Mouse (Mus musculus) MEL (cell line): ENCODE measurements around the gene Fus. TPM values are rescaled to one million over a fixed set of nuclear protein-coding genes. Genes with fewer than 3 reads are reported as not detected.

Source experiments
- DNase-seq: peaks from one replicate; pipeline ENCODE4 v3.0.0; 2011; ENCODE audit warnings: low read depth, low spot score
- H3K27ac ChIP-seq: 2 replicates; pipeline ENCODE4 v1.5.1; 2012; ENCODE audit warnings: low read depth, mild to moderate bottlenecking, control low read depth, low read length, moderate library complexity; ENCODE audit not compliant: control insufficient read depth
- H3K27me3 ChIP-seq, 2 experiments: fragments of 150-350 bp in 1 of 2; sonication (generic) in 1 of 2; 2 replicates each; pipeline ENCODE4 v1.6.1; 2012; ENCODE audit warnings: low read length in 2 of 2, mild to moderate bottlenecking in 2 of 2, improper control_type of control experiment in 1 of 2, moderate library complexity in 1 of 2; ENCODE audit not compliant: insufficient read depth in 2 of 2, control insufficient read depth in 1 of 2
- H3K36me3 ChIP-seq, 2 experiments: 2 replicates each; pipeline ENCODE4 v1.6.1; 2012 to 2014; ENCODE audit warnings: low read length in 2 of 2, improper control_type of control experiment in 1 of 2, inconsistent platforms in 1 of 2, mild to moderate bottlenecking in 1 of 2; ENCODE audit not compliant: insufficient read depth in 2 of 2, control insufficient read depth in 1 of 2
- H3K4me1 ChIP-seq, 2 experiments: fragments of 150-350 bp in 1 of 2; sonication (generic) in 1 of 2; 2 replicates each; pipeline ENCODE4 v1.6.1; 2012; ENCODE audit warnings: low read length in 2 of 2, improper control_type of control experiment in 1 of 2, mild to moderate bottlenecking in 1 of 2; ENCODE audit not compliant: insufficient read depth in 2 of 2, control insufficient read depth in 1 of 2
- H3K4me3 ChIP-seq, 2 experiments: fragments of 150-350 bp in 1 of 2; sonication (generic) in 1 of 2; 2 replicates each; pipeline ENCODE4 v1.5.1; 2012; ENCODE audit warnings: low read depth in 2 of 2, low read length in 2 of 2, mild to moderate bottlenecking in 2 of 2, moderate library complexity in 2 of 2, control low read depth in 1 of 2, improper control_type of control experiment in 1 of 2; ENCODE audit not compliant: control insufficient read depth in 1 of 2, insufficient read depth in 1 of 2
- H3K79me2 ChIP-seq: 2 replicates; pipeline ENCODE4 v1.6.1; 2012; ENCODE audit warnings: mild to moderate bottlenecking, low read length, moderate library complexity; ENCODE audit not compliant: control insufficient read depth, poor library complexity, insufficient read depth
- H3K9ac ChIP-seq: 2 replicates; pipeline ENCODE4 v1.6.1; 2012; ENCODE audit warnings: low read depth, mild to moderate bottlenecking, control low read depth, low read length, moderate library complexity; ENCODE audit not compliant: control insufficient read depth, poor library complexity, severe bottlenecking
- H3K9me3 ChIP-seq: fragments of 150-350 bp; sonication (generic); replicated peaks from 2 replicates; pipeline ENCODE4 v1.6.1; 2012; ENCODE audit warnings: mild to moderate bottlenecking, low read length, improper control_type of control experiment, moderate library complexity; ENCODE audit not compliant: insufficient read depth
- BHLHE40 ChIP-seq: IDR thresholded peaks from 2 replicates; pipeline ENCODE4 v1.6.1; 2012; ENCODE audit warnings: low read depth, mild to moderate bottlenecking, inconsistent platforms, low read length, improper control_type of control experiment, borderline replicate concordance
- CHD2 ChIP-seq: IDR thresholded peaks from 2 replicates; pipeline ENCODE4 v1.6.1; 2011; ENCODE audit warnings: low read length, improper control_type of control experiment
- CTCF ChIP-seq, 3 experiments: IDR thresholded peaks in 2 of 3; conservative IDR thresholded peaks in 1 of 3; 2 replicates each; pipeline ENCODE4 v1.5.1; 2011 to 2012; ENCODE audit warnings: low read length in 3 of 3, low read depth in 2 of 3, mild to moderate bottlenecking in 2 of 3, improper control_type of control experiment in 1 of 3, inconsistent platforms in 1 of 3, mixed read lengths in 1 of 3, moderate library complexity in 1 of 3; ENCODE audit not compliant: control insufficient read depth in 1 of 3, insufficient read depth in 1 of 3, poor library complexity in 1 of 3, severe bottlenecking in 1 of 3
- E2F4 ChIP-seq: IDR thresholded peaks from 2 replicates; pipeline ENCODE4 v1.6.1; 2011; ENCODE audit warnings: low read depth, low read length, improper control_type of control experiment, borderline replicate concordance
- ELF1 ChIP-seq: IDR thresholded peaks from 2 replicates; pipeline ENCODE4 v1.6.1; 2014; ENCODE audit warnings: low read depth, mild to moderate bottlenecking, inconsistent platforms, low read length, improper control_type of control experiment, moderate library complexity
- ETS1 ChIP-seq: IDR thresholded peaks from 2 replicates; pipeline ENCODE4 v1.6.1; 2012; ENCODE audit warnings: low read depth, mild to moderate bottlenecking, inconsistent platforms, low read length, improper control_type of control experiment, moderate library complexity
- GABPA ChIP-seq: IDR thresholded peaks from 2 replicates; pipeline ENCODE4 v1.6.1; 2012; ENCODE audit warnings: low read depth, mild to moderate bottlenecking, inconsistent platforms, low read length, improper control_type of control experiment, moderate library complexity
- JUND ChIP-seq: IDR thresholded peaks from 2 replicates; pipeline ENCODE4 v1.6.1; 2011; ENCODE audit warnings: low read depth, mild to moderate bottlenecking, improper control_type of control experiment, low read length
- KAT2A ChIP-seq: conservative IDR thresholded peaks from 2 replicates; pipeline ENCODE4 v1.6.1; 2012; ENCODE audit warnings: low read depth, low read length, improper control_type of control experiment, inconsistent platforms
- MAFK ChIP-seq: IDR thresholded peaks from 2 replicates; pipeline ENCODE4 v1.6.1; 2011; ENCODE audit warnings: low read depth, mild to moderate bottlenecking, low read length, improper control_type of control experiment, borderline replicate concordance
- MAX ChIP-seq: IDR thresholded peaks from 2 replicates; pipeline ENCODE4 v1.6.1; 2011; ENCODE audit warnings: low read length, improper control_type of control experiment
- MAZ ChIP-seq: IDR thresholded peaks from 2 replicates; pipeline ENCODE4 v1.6.1; 2012; ENCODE audit warnings: low read depth, mild to moderate bottlenecking, inconsistent platforms, low read length, improper control_type of control experiment
- MEF2A ChIP-seq: IDR thresholded peaks from 2 replicates; pipeline ENCODE4 v1.6.1; 2014; ENCODE audit warnings: low read depth, mild to moderate bottlenecking, inconsistent platforms, low read length, improper control_type of control experiment; ENCODE audit not compliant: poor library complexity, insufficient replicate concordance, severe bottlenecking; ENCODE audit errors: extremely low read depth
- MXI1 ChIP-seq: IDR thresholded peaks from 2 replicates; pipeline ENCODE4 v1.6.1; 2011; ENCODE audit warnings: mild to moderate bottlenecking, low read depth, low read length, improper control_type of control experiment
- MYB ChIP-seq: IDR thresholded peaks from 2 replicates; pipeline ENCODE4 v1.6.1; 2011; ENCODE audit warnings: mild to moderate bottlenecking, low read depth, low read length, improper control_type of control experiment
- NRF1 ChIP-seq: IDR thresholded peaks from 2 replicates; pipeline ENCODE4 v1.6.1; 2014; ENCODE audit warnings: low read depth, mild to moderate bottlenecking, inconsistent platforms, low read length, improper control_type of control experiment, moderate library complexity; ENCODE audit not compliant: poor library complexity, insufficient read depth, severe bottlenecking
- POLR2A ChIP-seq, 2 experiments: IDR thresholded peaks; 2 replicates each; pipeline ENCODE4 v1.6.1; 2011 to 2012; ENCODE audit warnings: low read length in 2 of 2, mild to moderate bottlenecking in 2 of 2, control low read depth in 1 of 2, improper control_type of control experiment in 1 of 2, low read depth in 1 of 2, moderate library complexity in 1 of 2; ENCODE audit not compliant: control insufficient read depth in 1 of 2, insufficient read depth in 1 of 2, poor library complexity in 1 of 2
- RAD21 ChIP-seq: IDR thresholded peaks from 2 replicates; pipeline ENCODE4 v1.6.1; 2011; ENCODE audit warnings: mild to moderate bottlenecking, low read depth, low read length, improper control_type of control experiment
- RCOR1 ChIP-seq: IDR thresholded peaks from 2 replicates; pipeline ENCODE4 v1.6.1; 2012; ENCODE audit warnings: low read depth, mild to moderate bottlenecking, inconsistent platforms, low read length, improper control_type of control experiment
- SMC3 ChIP-seq: IDR thresholded peaks from 2 replicates; pipeline ENCODE4 v1.6.1; 2011; ENCODE audit warnings: low read depth, low read length, improper control_type of control experiment
- TAL1 ChIP-seq: IDR thresholded peaks from 2 replicates; pipeline ENCODE4 v1.6.1; 2012; ENCODE audit warnings: mild to moderate bottlenecking, inconsistent platforms, low read length, moderate library complexity, mixed read lengths
- TBP ChIP-seq: IDR thresholded peaks from 2 replicates; pipeline ENCODE4 v1.8.0; 2011; ENCODE audit warnings: low read depth, low read length, improper control_type of control experiment
- TCF12 ChIP-seq: IDR thresholded peaks from 2 replicates; pipeline ENCODE4 v1.6.1; 2014; ENCODE audit warnings: low read depth, mild to moderate bottlenecking, inconsistent platforms, low read length, improper control_type of control experiment, moderate library complexity
- USF1 ChIP-seq: IDR thresholded peaks from 2 replicates; pipeline ENCODE4 v1.6.1; 2014; ENCODE audit warnings: low read depth, mild to moderate bottlenecking, inconsistent platforms, low read length, improper control_type of control experiment, moderate library complexity
- ZNF384 ChIP-seq: IDR thresholded peaks from 2 replicates; pipeline ENCODE4 v1.6.1; 2012; ENCODE audit warnings: low read depth, mild to moderate bottlenecking, inconsistent platforms, low read length, improper control_type of control experiment
- polyA plus RNA-seq, 2 experiments: library from polyadenylated mRNA; stranded (reverse) in 1 of 2; unstranded in 1 of 2; fragments of >175 nt in 1 of 2; fragments of >200 nt in 1 of 2; gene quantifications; 2 replicates each; pipeline versions ENCODE4 v1.2.1 to v1.2.4; 2012; ENCODE audit warnings: low replicate concordance in 2 of 2, low read depth in 1 of 2; ENCODE audit not compliant: insufficient read length in 2 of 2, insufficient read depth in 1 of 2, missing spikeins in 1 of 2
- total RNA-seq: library from RNA; depleted of rRNA; stranded (reverse); fragments of 300-350 nt; gene quantifications from 2 replicates; pipeline ENCODE4 v1.2.3, GENCODE M21; 2012

Fus gene
- total and polyA plus RNA-seq, 3 experiments: 49.7 to 848 (median 346) TPM

- H3K4me3 ChIP-seq: no peak overlapping the region
- H3K27ac ChIP-seq: no peak overlapping the region
- TF ChIP-seq NRF1 (no peak), TBP (no peak), E2F4 (no peak), USF1 (no peak), ETS1 (no peak), TCF12 (no peak), MAX (no peak), CTCF (IDR thresholded peaks at IDR 0.05 in 2 of 3, conservative IDR thresholded peaks at IDR 0.05 in 1 of 3; ENCODE audit: control insufficient read depth in 1 of 3, insufficient read depth in 1 of 3, low read depth in 2 of 3, low read length in 3 of 3, poor library complexity in 1 of 3, severe bottlenecking in 1 of 3) (no peak), MYB (no peak), POLR2A (IDR thresholded peaks at IDR 0.05; ENCODE audit: control insufficient read depth in 1 of 2, insufficient read depth in 1 of 2, low read depth in 1 of 2, low read length in 2 of 2, poor library complexity in 1 of 2) (no peak), ZNF384 (no peak), JUND (no peak), MAFK (no peak), RAD21 (no peak), GABPA (no peak), TAL1 (no peak), CHD2 (no peak), KAT2A (no peak), MEF2A (no peak), RCOR1 (no peak)
- H3K79me2 ChIP-seq: no peaks in the 10 kb centered on the region
- H3K36me3 ChIP-seq: no peaks in the 10 kb centered on the region
- no peaks in the 10 kb centered on the region for H3K4me1 ChIP-seq
- H3K27me3 ChIP-seq: peaks cover 0 to 3% of the 10 kb centered on the region in 2 experiments; a peak in 1 of 4 replicates
- H3K9ac ChIP-seq: no peak overlapping the region
- DNase-seq: no peak
- H3K9me3 ChIP-seq: no peaks in the 10 kb centered on the region
Measured at GRCm38 (mm10) chr7:128009715-128010340, 42.6 kb downstream of the Fus start.

GRCm38 (mm10) chr7:128012136-128012780 lies 45.0 kb downstream of the Fus start:
- Histone ChIP-seq H3K79me2 (no peaks in the 10 kb centered on the region), H3K9ac (no peak overlapping the region), H3K4me1 (no peaks in the 10 kb centered on the region), H3K27ac (no peak overlapping the region), H3K36me3 (no peaks in the 10 kb centered on the region), H3K4me3 (no peak overlapping the region), H3K27me3 (peaks cover 3% of the 10 kb centered on the region in 2 experiments; a peak in 1 of 4 replicates), H3K9me3 (no peaks in the 10 kb centered on the region)
- TF ChIP-seq BHLHE40 (no peak), POLR2A (IDR thresholded peaks at IDR 0.05; ENCODE audit: control insufficient read depth in 1 of 2, insufficient read depth in 1 of 2, low read depth in 1 of 2, low read length in 2 of 2, poor library complexity in 1 of 2) (no peak), MYB (no peak), MXI1 (no peak), SMC3 (no peak), RAD21 (no peak), E2F4 (no peak), ELF1 (no peak), MAFK (no peak), MAX (no peak), NRF1 (no peak), MEF2A (no peak), RCOR1 (no peak), KAT2A (no peak), MAZ (no peak)
- no peak for DNase-seq
